Mouse (Mus musculus) heart, postnatal 0 days (tissue): ENCODE measurements around the gene Trpv6. TPM values are rescaled to one million over a fixed set of nuclear protein-coding genes. Genes with fewer than 3 reads are reported as not detected.

Source experiments
- ATAC-seq: fragments of 200-750 bp; cut with Nextera tagmentation; 2 replicates; pipeline ENCODE4 v1.8.0; 2017; ENCODE audit warnings: low read depth, moderate number of reproducible peaks, moderate library complexity; ENCODE audit not compliant: insufficient read depth
- DNase-seq: peaks from one replicate; pipeline ENCODE4 v3.0.0-alpha.2; 2016; ENCODE audit warnings: low spot score
- H3K27ac ChIP-seq: fragments of 300-500 bp; sonication (generic); 2 replicates; pipeline ENCODE4 v1.5.1; 2014; ENCODE audit warnings: low read depth, mild to moderate bottlenecking
- H3K27me3 ChIP-seq: fragments of 300-500 bp; sonication (generic); 2 replicates; pipeline ENCODE4 v1.6.1; 2014; ENCODE audit warnings: low read length, mixed read lengths; ENCODE audit not compliant: control insufficient read depth, insufficient read depth
- H3K36me3 ChIP-seq: fragments of 300-500 bp; sonication (generic); replicated peaks from 2 replicates; pipeline ENCODE4 v1.6.1; 2014; ENCODE audit warnings: low read length, mixed read lengths; ENCODE audit not compliant: control insufficient read depth, insufficient read depth
- H3K4me1 ChIP-seq: fragments of 300-500 bp; sonication (generic); 2 replicates; pipeline ENCODE4 v1.6.1; 2014; ENCODE audit warnings: antibody characterized with exemption; ENCODE audit not compliant: control insufficient read depth, insufficient read depth
- H3K4me2 ChIP-seq: fragments of 300-500 bp; sonication (generic); 2 replicates; pipeline ENCODE4 v1.6.1; 2014; ENCODE audit warnings: low read depth, mild to moderate bottlenecking, low read length, moderate library complexity
- H3K4me3 ChIP-seq: fragments of 300-500 bp; sonication (generic); 2 replicates; pipeline ENCODE4 v1.5.1; 2014; ENCODE audit warnings: low read depth, low read length
- H3K9ac ChIP-seq: fragments of 300-500 bp; sonication (generic); replicated peaks from 2 replicates; pipeline ENCODE4 v1.6.1; 2014; ENCODE audit warnings: low read depth, low read length, mixed read lengths
- H3K9me3 ChIP-seq: fragments of 300-500 bp; sonication (generic); replicated peaks from 2 replicates; pipeline ENCODE4 v1.6.1; 2016; ENCODE audit warnings: low read length; ENCODE audit not compliant: control insufficient read depth
- CTCF ChIP-seq: IDR thresholded peaks from 2 replicates; pipeline ENCODE4 v1.5.1; 2016; ENCODE audit warnings: antibody characterized with exemption, control low read depth, low read depth
- EP300 ChIP-seq: IDR thresholded peaks from 2 replicates; pipeline ENCODE4 v1.6.1; 2016; ENCODE audit warnings: antibody characterized with exemption, low read depth
- WGBS: fragments of 180-500 bp; shearing (Covaris S2); extraction: QIAGEN DNeasy Blood & Tissue Kit; methylation state at CpG from one replicate; pipeline ENCODE4 v1.1.7; 2014; 5-methylcytosine and 5-hydroxymethylcytosine counted together
- polyA plus RNA-seq: library from polyadenylated mRNA; unstranded; fragments of >200 nt; fragmentation: Nextera tagmentation; extraction: Ambion mirVana; gene quantifications from 2 replicates; pipeline ENCODE4 v1.2.1, GENCODE M21; 2015
- total RNA-seq: library from RNA; depleted of rRNA; stranded (reverse); fragments of >200 nt; gene quantifications from 2 replicates; pipeline ENCODE4 v1.2.3, GENCODE M21; 2014; ENCODE audit warnings: low replicate concordance

The Trpv6 gene
- total and polyA plus RNA-seq, 2 experiments from 2014 or later = not detected

GRCm38 (mm10) chr6:41646220-41646619 lies 10.0 kb upstream of the Trpv6 start:
- DNase-seq (no peak), ATAC-seq (no peak)
- H3K9me3 ChIP-seq = no peaks in the 10 kb centered on the region
- TF ChIP-seq EP300 = no peak
- no peak for TF ChIP-seq CTCF
- H3K27ac ChIP-seq = no peak overlapping the region
- no peak overlapping the region for H3K4me3 ChIP-seq
- 78% methylated on average over 3 of the region's 3 CpGs for WGBS
- H3K27me3 ChIP-seq = no peaks in the 10 kb centered on the region
- no peaks in the 10 kb centered on the region for H3K36me3 ChIP-seq
- no peak overlapping the region for H3K4me2 ChIP-seq
- H3K9ac ChIP-seq = no peak overlapping the region
- H3K4me1 ChIP-seq = no peaks in the 10 kb centered on the region

GRCm38 (mm10) chr6:41643227-41643626 lies 7.0 kb upstream of the Trpv6 start:
- H3K27ac ChIP-seq = no peak overlapping the region

GRCm38 (mm10) chr6:41642765-41643164 lies 6.6 kb upstream of the Trpv6 start:
- no peak for ATAC-seq
- no peaks in the 10 kb centered on the region for H3K36me3 ChIP-seq
- TF ChIP-seq CTCF = no peak
- no peak for TF ChIP-seq EP300
- H3K4me2 ChIP-seq = no peak overlapping the region
- H3K9me3 ChIP-seq = no peaks in the 10 kb centered on the region
- H3K9ac ChIP-seq = no peak overlapping the region
- no peaks in the 10 kb centered on the region for H3K4me1 ChIP-seq
- WGBS = 77% methylated on average over 4 of the region's 4 CpGs
- no peaks in the 10 kb centered on the region for H3K27me3 ChIP-seq
- DNase-seq = no peak
- no peak overlapping the region for H3K4me3 ChIP-seq
- no peak overlapping the region for H3K27ac ChIP-seq

More at GRCm38 (mm10) chr6:41643227-41643626, 7.0 kb upstream of the Trpv6 start:
- Histone ChIP-seq H3K4me2 (no peak overlapping the region), H3K4me3 (no peak overlapping the region), H3K9ac (no peak overlapping the region), H3K9me3 (no peaks in the 10 kb centered on the region), H3K27me3 (no peaks in the 10 kb centered on the region), H3K4me1 (no peaks in the 10 kb centered on the region), H3K36me3 (no peaks in the 10 kb centered on the region)
- ATAC-seq = no peak
- WGBS = 75% methylated on average over 3 of the region's 3 CpGs
- no peak for DNase-seq
- no peak for TF ChIP-seq EP300
- no peak for TF ChIP-seq CTCF

GRCm38 (mm10) chr6:41641173-41641866 lies 5.1 kb upstream of the Trpv6 start:
- Histone ChIP-seq H3K9ac (no peak overlapping the region), H3K9me3 (no peaks in the 10 kb centered on the region), H3K27me3 (no peaks in the 10 kb centered on the region), H3K36me3 (no peaks in the 10 kb centered on the region), H3K4me2 (no peak overlapping the region), H3K4me1 (no peaks in the 10 kb centered on the region), H3K27ac (no peak overlapping the region), H3K4me3 (no peak overlapping the region)
- no peak for DNase-seq
- 43% methylated on average over 6 of the region's 6 CpGs for WGBS
- TF ChIP-seq CTCF (no peak), EP300 (no peak)
- ATAC-seq = no peak

- no peak overlapping the region for H3K27ac ChIP-seq
- no peak overlapping the region for H3K9ac ChIP-seq
- H3K4me1 ChIP-seq = no peaks in the 10 kb centered on the region
- 72% methylated on average over 3 of the region's 3 CpGs for WGBS
- no peak overlapping the region for H3K4me3 ChIP-seq
- ATAC-seq (no peak), DNase-seq (no peak)
- H3K4me2 ChIP-seq = no peak overlapping the region
- H3K36me3 ChIP-seq = no peaks in the 10 kb centered on the region
- TF ChIP-seq CTCF (no peak), EP300 (no peak)
- no peaks in the 10 kb centered on the region for H3K9me3 ChIP-seq
- H3K27me3 ChIP-seq = no peaks in the 10 kb centered on the region
These were observed 4.2 kb upstream of the Trpv6 start for GRCm38 (mm10) chr6:41640449-41640848.

DNA sequence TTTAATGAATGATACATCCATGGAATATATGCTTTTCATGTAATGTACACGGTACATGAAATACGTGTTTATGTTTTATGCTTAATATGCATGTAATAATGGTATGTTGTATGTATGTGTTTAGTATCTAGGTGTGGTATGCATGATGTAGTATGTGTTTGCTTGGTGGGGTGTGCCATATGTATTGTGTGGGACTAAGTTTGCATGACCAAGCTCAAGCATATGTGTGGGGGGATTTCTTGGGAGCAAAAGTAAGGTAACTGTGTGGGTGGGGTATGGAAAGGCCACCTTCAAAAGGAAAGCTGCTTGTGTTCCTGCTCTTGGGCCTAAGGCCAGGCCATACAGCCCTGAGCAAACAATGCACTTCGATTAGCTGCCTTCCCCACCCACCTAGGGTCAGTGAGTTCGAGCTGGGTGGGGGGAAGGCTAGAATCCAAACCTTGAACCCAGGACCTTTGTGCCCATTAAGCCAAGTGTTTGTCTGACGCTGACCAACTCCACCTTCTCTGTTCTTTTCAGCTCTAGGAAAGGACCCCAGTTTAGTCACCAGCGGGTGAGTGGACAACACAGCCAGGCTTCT lies 1.8 kb upstream of the Trpv6 start:
- Histone ChIP-seq H3K9ac (no peak overlapping the region), H3K27me3 (no peaks in the 10 kb centered on the region), H3K27ac (no peak overlapping the region), H3K9me3 (no peaks in the 10 kb centered on the region), H3K36me3 (no peaks in the 10 kb centered on the region), H3K4me2 (no peak overlapping the region), H3K4me3 (no peak overlapping the region), H3K4me1 (no peaks in the 10 kb centered on the region)
- WGBS = 68% methylated on average over 6 of the region's 6 CpGs
- TF ChIP-seq EP300 = no peak
- no peak for TF ChIP-seq CTCF
- no peak for DNase-seq
- ATAC-seq = no peak
